Mouse (Mus musculus) hindbrain, embryonic 10.5 days (tissue): ENCODE results near the gene Lingo3. TPM values are rescaled to one million over a fixed set of nuclear protein-coding genes. Genes with fewer than 3 reads are reported as not detected.

Experiments used
- DNase-seq: peaks from one replicate; pipeline ENCODE4 v3.0.0-alpha.2; 2017; ENCODE audit warnings: low spot score
- H3K27ac ChIP-seq: fragments of 300-500 bp; sonication (generic); 2 replicates; pipeline ENCODE4 v1.5.1; 2016; ENCODE audit warnings: mild to moderate bottlenecking, moderate library complexity
- H3K27me3 ChIP-seq: fragments of 300-500 bp; sonication (generic); 2 replicates; pipeline ENCODE4 v1.6.1; 2016; ENCODE audit warnings: mild to moderate bottlenecking; ENCODE audit not compliant: poor library complexity, insufficient read depth, severe bottlenecking
- H3K36me3 ChIP-seq: fragments of 300-500 bp; sonication (generic); 2 replicates; pipeline ENCODE4 v1.6.1; 2016; ENCODE audit warnings: mild to moderate bottlenecking, moderate library complexity
- H3K4me1 ChIP-seq: fragments of 300-500 bp; sonication (generic); replicated peaks from 2 replicates; pipeline ENCODE4 v1.6.1; 2016; ENCODE audit warnings: mild to moderate bottlenecking
- H3K4me3 ChIP-seq: fragments of 300-500 bp; sonication (generic); 2 replicates; pipeline ENCODE4 v1.5.1; 2016; ENCODE audit warnings: mild to moderate bottlenecking, moderate library complexity
- H3K9me3 ChIP-seq: fragments of 300-500 bp; sonication (generic); 2 replicates; pipeline ENCODE4 v1.6.1; 2016; ENCODE audit warnings: mild to moderate bottlenecking, moderate library complexity
- WGBS: fragments of 180-500 bp; shearing (Covaris S2); methylation state at CpG from one replicate; pipeline ENCODE4 v1.1.7; 2016; 5-methylcytosine and 5-hydroxymethylcytosine counted together
- polyA plus RNA-seq: library from polyadenylated mRNA; unstranded; fragments of >200 nt; fragmentation: Nextera tagmentation; extraction: Ambion mirVana; gene quantifications from 2 replicates; pipeline ENCODE4 v1.2.1, GENCODE M21; 2016

Gene Lingo3
- 0.61 and 0.93 TPM in 2 replicates for polyA plus RNA-seq

DNA sequence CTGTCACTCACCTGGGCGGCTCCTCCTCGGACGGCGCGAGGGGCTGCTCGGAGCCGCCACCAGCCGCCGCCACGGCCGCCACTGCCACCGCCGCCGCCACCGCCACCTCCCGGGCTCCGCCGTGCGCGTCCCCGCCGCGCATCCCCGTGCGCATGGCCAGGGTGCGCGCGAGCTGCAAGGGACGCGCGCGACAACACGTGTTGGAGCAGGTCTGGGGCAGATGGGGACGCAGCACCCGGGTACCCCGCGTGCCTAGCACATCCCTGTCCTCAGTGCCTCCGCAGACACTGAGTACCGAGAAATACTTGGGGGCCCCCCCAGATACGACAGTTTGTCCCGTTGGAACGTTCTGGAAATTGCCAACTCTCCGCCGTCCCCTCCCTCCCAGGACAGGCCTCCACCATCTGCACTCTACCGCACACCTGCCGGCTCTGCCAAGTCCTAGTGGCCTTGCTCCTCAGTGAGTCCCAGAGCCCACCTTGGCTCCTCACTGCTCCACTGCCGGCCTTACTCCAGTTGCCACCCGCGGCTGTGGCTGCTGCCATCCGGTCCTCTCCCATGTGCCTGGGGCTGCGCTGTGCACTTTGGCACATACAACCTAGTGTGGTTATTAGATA, at the start of gene Lingo3:
Gene Lingo3 (minus strand): TSS at position 109 of the 617 bp plus-strand sequence.
- Histone ChIP-seq H3K9me3 (no peaks in the 10 kb centered on the region), H3K27ac (peak within 1 kb of the TSS; percentile 77), H3K27me3 (peaks cover 61% of the 10 kb centered on the region), H3K4me1 (peaks cover 55% of the 10 kb centered on the region), H3K4me3 (peak within 1 kb of the TSS; percentile 56), H3K36me3 (no peaks in the 10 kb centered on the region)
- no peak for DNase-seq
- 4% methylated on average over 51 of the region's 51 CpGs for WGBS

DNA sequence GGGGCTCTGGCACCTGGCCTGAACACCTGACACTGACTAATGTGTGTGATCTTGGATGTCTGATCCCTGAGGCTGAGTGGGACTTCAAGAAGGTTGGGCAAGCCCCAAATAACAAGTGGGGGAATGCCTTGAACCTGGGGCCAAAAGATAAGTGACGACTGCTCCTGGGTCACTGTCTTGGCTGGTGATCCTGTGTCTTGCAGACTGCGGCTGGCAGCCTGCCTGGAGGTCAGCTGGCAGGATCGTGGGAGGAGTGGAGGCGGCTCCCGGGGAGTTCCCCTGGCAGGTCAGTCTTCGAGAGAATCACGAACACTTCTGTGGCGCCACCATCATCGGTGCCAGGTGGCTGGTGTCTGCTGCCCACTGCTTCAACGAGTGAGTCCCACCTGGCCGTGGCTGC, 43.3 kb upstream of the Lingo3 start:
- no peaks in the 10 kb centered on the region for H3K36me3 ChIP-seq
- H3K4me3 ChIP-seq, result no peak overlapping the region
- peaks cover 36% of the 10 kb centered on the region for H3K27me3 ChIP-seq
- peaks cover 4% of the 10 kb centered on the region for H3K9me3 ChIP-seq
- H3K27ac ChIP-seq, result no peak overlapping the region
- 79% methylated on average over 11 of the region's 11 CpGs for WGBS
- DNase-seq, result no peak
- peaks cover 5% of the 10 kb centered on the region; the same call in 1 of the 2 replicates for H3K4me1 ChIP-seq

DNA sequence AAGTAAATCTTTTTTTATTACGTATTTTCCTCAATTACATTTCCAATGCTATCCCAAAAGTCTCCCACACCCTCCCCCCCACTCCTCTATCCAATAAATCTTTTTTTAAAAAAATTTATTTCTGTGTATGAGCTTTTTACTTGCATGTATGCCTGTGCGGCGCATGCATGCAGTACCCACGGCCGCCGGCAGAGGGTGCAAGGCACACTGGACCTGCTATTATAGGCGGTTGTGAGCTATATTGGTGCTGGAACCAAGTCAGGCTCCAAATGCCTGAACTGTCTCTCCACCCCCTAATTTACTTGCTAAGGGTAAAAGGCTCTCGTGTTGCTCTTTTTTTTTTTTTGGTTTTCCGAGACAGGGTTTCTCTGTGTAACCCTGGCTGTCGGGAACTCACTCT, 37.5 kb upstream of the Lingo3 start:
- H3K4me1 ChIP-seq, result peaks cover 9% of the 10 kb centered on the region
- 24% methylated on average over 10 of the region's 10 CpGs for WGBS

DNA sequence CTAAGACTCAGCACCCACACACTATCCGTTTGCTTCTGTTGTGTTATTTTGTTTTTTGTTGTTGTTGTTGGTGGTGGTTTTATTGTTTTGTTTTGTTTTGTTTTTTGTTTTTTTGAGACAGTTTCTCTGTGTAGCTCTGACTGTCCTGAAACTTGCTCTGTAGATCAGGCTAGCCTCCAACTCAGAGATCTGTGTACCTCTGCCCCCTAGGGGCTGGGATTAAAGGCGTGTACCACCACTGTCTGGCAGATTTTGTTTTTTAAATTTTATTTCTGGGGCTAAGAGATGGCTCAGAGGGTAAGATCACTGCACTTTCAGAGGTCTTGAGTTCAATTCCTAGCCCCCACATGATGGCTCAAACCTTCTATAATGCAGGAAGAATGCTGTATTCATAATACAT, 37.1 kb upstream of the Lingo3 start:
- Histone ChIP-seq H3K4me3 (no peak overlapping the region), H3K36me3 (no peaks in the 10 kb centered on the region), H3K27ac (no peak overlapping the region), H3K9me3 (no peaks in the 10 kb centered on the region), H3K4me1 (peaks cover 12% of the 10 kb centered on the region), H3K27me3 (no peaks in the 10 kb centered on the region; the same call in 1 of the 2 replicates)
- DNase-seq, result no peak
- WGBS, result 71% methylated on average over 2 of the region's 2 CpGs

More for the DNA sequence above, 37.5 kb upstream of the Lingo3 start:
- H3K4me3 ChIP-seq, result no peak overlapping the region
- H3K27ac ChIP-seq, result no peak overlapping the region
- no peaks in the 10 kb centered on the region; the same call in 1 of the 2 replicates for H3K27me3 ChIP-seq
- no peaks in the 10 kb centered on the region for H3K9me3 ChIP-seq
- DNase-seq, result peak; percentile 79
- no peaks in the 10 kb centered on the region for H3K36me3 ChIP-seq

DNA sequence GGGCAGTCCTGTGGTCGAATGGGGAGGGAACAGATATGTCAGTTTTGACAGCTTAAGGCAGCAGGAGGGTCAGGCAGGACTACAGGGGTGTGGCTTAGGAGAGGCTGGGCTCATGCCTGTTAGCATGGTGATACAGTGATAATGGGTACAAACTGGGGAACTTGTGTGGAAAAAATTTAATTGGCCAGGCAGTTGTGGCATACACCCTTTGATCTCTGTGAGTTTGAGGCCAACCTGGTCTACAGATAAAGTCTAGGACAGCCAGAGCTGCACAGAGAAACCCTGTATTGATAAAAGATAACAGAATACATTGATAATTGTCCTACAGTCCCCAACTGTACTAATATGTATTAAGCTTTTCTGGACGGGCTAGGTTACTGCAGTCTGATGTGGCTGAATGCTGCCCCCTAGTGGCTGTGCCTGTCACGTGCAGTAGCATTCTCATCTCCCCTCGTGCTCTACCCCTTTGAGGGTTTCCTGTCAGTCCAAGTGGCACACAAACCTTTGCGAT, 36.3 kb upstream of the Lingo3 start:
- no peaks in the 10 kb centered on the region; the same call in 1 of the 2 replicates for H3K27me3 ChIP-seq
- WGBS, result 19% methylated on average over 5 of the region's 5 CpGs
- peaks cover 12% of the 10 kb centered on the region for H3K4me1 ChIP-seq
- H3K9me3 ChIP-seq, result no peaks in the 10 kb centered on the region
- no peaks in the 10 kb centered on the region for H3K36me3 ChIP-seq
- DNase-seq, result peak; percentile 69
- H3K4me3 ChIP-seq, result no peak overlapping the region
- H3K27ac ChIP-seq, result no peak overlapping the region

DNA sequence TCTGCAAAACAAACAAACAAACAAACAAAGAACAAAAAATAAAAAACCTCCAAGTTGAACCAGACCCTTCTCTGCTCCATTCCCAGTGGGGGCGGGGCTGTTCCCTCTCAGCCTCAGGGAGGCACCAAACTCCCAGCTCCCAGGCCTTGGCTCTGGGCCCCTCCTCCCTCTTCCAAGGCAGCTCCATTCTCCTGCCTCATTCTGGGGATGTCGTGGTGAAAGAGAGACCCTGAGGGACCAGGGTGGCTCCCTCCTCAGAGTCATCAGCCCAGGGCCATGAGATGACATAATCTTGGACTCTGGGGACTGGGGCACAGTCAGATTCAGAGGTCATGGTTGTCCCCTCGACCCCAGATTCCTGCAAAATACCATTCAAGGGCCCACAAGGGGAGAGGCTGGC, 32.8 kb upstream of the Lingo3 start:
- Histone ChIP-seq H3K27ac (no peak overlapping the region), H3K9me3 (no peaks in the 10 kb centered on the region), H3K36me3 (no peaks in the 10 kb centered on the region), H3K4me1 (peaks cover 29% of the 10 kb centered on the region), H3K4me3 (no peak overlapping the region), H3K27me3 (peaks cover 2% of the 10 kb centered on the region)
- 29% methylated on average over 3 of the region's 3 CpGs for WGBS
- no peak for DNase-seq

DNA sequence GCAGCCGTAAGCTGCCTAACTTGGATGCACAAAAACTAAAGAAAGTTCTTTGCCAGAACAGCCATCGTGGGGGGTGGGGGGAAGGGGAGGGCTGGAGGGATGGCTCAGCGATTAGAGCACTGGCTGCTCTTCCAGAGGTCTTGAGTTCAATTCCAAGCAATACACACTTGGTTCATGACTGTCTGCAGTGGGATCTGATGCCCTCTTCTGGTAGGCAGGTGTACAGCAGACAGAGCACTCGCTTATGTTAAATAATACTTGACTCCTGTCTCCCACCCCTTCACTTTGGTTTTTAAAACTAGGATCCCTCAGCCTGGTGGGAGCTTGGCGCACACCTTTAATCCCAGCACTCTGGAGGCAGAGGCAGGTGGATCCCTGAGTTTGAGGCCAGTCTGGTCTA, 32.2 kb upstream of the Lingo3 start:
- DNase-seq, result peak; percentile 64
- Histone ChIP-seq H3K9me3 (no peaks in the 10 kb centered on the region), H3K27me3 (peaks cover 4% of the 10 kb centered on the region), H3K4me3 (no peak overlapping the region), H3K27ac (peak overlapping the region; percentile 42; the same call in 1 of the 2 replicates), H3K4me1 (peaks cover 29% of the 10 kb centered on the region), H3K36me3 (no peaks in the 10 kb centered on the region)
- 29% methylated on average over 5 of the region's 5 CpGs for WGBS

DNA sequence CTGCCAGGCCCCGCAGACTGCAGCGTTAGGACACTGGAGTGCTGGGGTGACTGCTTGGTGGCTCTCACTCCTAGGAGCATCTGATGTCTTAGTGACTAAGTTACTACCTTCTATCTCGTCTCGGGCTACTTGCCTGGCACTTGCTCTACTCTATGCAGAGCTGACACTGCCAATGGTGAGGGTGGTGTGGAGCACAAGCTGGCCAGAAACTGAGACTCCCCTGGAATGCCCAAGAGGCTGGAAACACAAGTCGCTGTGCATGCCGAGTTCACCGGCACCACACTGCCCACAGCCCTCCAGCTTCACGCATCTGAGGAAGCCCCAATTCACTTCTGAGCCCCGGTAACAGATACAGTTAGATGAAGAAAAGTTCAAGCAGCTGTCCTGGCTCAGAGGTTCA, 30.2 kb upstream of the Lingo3 start:
- WGBS, result 80% methylated on average over 9 of the region's 9 CpGs
- no peaks in the 10 kb centered on the region for H3K36me3 ChIP-seq

DNA sequence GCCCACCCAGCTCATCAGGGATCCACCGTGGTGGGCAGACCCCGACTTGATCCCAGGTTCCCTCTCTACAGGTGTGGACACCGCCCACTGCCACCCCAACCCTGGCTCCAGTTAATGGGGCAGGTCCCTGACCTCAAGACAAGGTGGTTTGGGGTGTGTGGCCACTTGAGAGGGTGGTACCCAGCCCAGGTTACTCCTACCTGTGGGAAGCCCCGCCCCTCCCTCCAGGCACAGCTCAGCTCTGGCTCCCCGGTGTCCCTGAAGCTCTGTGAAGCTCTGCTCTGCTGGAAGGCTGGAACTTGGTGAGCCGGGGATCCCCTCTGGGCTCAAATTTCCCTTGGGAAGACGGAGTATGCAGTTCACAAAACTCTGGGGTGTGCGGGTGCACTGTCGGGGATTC, 27.7 kb upstream of the Lingo3 start, which contains the start of gene Tmprss9:
Gene Tmprss9 (plus strand): TSS at position 268 of the 400 bp plus-strand sequence.
- 33% methylated on average over 9 of the region's 9 CpGs for WGBS
- Histone ChIP-seq H3K4me3 (no peak within 1 kb of the TSS), H3K9me3 (no peaks in the 10 kb centered on the region), H3K4me1 (peaks cover 23% of the 10 kb centered on the region), H3K27ac (0 out of 2 replicates have a peak within 1 kb of the TSS, but pooled peaks have one; percentile 16), H3K36me3 (peaks cover 23% of the 10 kb centered on the region), H3K27me3 (peaks cover 4% of the 10 kb centered on the region; the same call in 1 of the 2 replicates)
- DNase-seq, result no peak

More for the DNA sequence above, 30.2 kb upstream of the Lingo3 start:
- Histone ChIP-seq H3K4me1 (peaks cover 29% of the 10 kb centered on the region), H3K9me3 (no peaks in the 10 kb centered on the region), H3K4me3 (no peak overlapping the region), H3K27ac (peak overlapping the region; percentile 24; the same call in 1 of the 2 replicates), H3K27me3 (peaks cover 4% of the 10 kb centered on the region)
- no peak for DNase-seq

DNA sequence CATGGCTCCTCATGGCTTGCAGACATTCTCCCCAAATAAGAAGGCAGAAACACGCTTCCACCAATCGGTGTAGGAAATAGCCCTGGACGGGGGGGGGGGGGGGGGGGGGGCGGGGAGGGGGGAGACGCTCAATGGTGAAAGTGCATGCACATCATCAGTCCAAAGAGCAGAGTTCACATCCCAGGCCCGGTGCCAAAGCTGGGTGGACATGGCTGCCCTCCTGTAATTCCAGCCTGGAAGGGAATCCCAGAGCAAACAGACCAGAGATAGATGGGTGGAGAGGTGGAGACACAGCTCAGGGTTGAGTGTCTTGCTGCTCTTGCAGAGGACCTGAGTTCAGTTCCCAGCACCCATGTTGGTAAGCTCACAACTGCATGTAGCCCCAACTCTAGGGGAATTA, 27.2 kb upstream of the Lingo3 start:
- Histone ChIP-seq H3K36me3 (peaks cover 28% of the 10 kb centered on the region), H3K9me3 (no peaks in the 10 kb centered on the region), H3K4me3 (no peak overlapping the region), H3K4me1 (peaks cover 18% of the 10 kb centered on the region), H3K27ac (no peak overlapping the region), H3K27me3 (peaks cover 4% of the 10 kb centered on the region; the same call in 1 of the 2 replicates)
- DNase-seq, result no peak
- 82% methylated on average over 4 of the region's 6 CpGs for WGBS

DNA sequence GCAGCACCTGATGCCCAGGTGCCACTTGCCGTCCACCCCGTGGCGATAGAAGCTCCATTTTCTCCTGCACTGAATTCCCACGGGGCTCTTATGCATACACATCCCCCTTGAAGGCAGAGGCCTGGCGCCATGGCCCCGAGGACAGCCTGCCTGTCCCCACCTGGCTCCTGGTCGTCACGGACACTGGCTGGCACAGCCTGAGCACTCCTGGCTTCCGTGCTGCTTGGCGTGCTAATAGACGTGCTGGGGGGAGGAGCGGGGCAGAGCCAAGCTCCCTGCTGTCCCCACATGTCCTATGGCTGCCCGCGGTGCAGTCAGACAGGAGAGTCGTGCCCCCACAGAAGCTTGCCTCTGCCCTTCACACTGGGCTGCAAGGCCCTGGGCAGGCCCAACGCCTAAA, 20.6 kb upstream of the Lingo3 start:
- WGBS, result 93% methylated on average over 16 of the region's 16 CpGs
- Histone ChIP-seq H3K4me1 (no peaks in the 10 kb centered on the region; the same call in 1 of the 2 replicates), H3K27ac (no peak overlapping the region), H3K9me3 (no peaks in the 10 kb centered on the region), H3K36me3 (peaks cover 83% of the 10 kb centered on the region), H3K4me3 (no peak overlapping the region), H3K27me3 (no peaks in the 10 kb centered on the region)
- DNase-seq, result no peak

DNA sequence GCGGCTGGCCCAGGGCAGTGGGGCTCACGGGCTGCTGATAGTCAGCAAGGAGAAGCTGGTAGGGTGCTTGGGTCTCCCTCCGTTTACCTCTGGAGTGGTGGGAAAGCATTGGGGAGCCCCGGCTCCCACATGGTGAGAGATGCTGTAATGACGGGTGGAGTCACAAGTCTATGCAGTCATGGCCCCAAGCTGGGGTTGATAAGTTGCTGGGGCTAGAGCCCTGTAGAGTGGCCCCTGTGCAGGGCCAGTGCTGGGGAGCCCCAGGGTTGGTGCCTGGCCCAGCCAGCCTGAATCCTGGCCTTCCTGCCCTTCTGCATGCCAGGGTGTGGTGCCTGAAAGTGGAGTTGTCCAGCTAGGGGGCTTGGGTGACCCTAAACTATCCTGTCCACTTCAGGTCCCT, 18.5 kb upstream of the Lingo3 start:
- no peak overlapping the region for H3K27ac ChIP-seq
- H3K36me3 ChIP-seq, result peaks cover 67% of the 10 kb centered on the region
- H3K27me3 ChIP-seq, result no peaks in the 10 kb centered on the region
- H3K4me3 ChIP-seq, result no peak overlapping the region
- H3K4me1 ChIP-seq, result peaks cover 17% of the 10 kb centered on the region
- no peak for DNase-seq
- WGBS, result 85% methylated on average over 5 of the region's 5 CpGs
- H3K9me3 ChIP-seq, result no peaks in the 10 kb centered on the region

DNA sequence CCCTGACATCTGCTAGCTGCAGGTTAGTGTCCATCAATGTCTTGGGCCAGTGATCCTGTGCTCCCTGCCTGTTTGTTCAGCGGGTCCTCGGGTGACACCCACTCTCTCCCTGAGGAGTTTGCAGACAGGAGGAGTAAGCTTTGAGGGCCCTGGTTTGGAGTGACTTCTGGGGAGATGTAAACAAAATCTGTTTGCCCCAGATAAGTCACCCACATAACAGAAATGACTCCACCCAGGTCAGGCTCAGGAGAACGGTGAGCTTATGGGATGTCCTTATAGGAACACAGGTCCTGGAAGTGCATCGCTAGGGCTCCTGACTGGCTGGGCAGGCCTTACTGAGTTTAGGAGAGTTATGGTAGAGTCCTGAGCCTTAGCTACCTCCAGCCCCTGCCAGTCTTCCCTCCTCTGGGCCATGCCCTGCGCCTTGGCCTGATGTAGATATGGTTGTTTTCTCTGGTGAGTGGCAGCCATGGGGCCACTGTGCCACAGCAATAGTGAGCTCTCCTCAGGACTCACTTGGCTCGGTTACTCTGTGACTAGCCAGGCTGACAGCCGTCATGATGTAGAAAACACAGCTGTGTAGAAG, 14.6 kb upstream of the Lingo3 start:
- Histone ChIP-seq H3K9me3 (no peaks in the 10 kb centered on the region), H3K36me3 (peaks cover 32% of the 10 kb centered on the region), H3K27ac (peak overlapping the region; percentile 92; the same call in 1 of the 2 replicates), H3K4me1 (peaks cover 50% of the 10 kb centered on the region), H3K4me3 (peak overlapping the region; percentile 79), H3K27me3 (no peaks in the 10 kb centered on the region)
- DNase-seq, result no peak
- 79% methylated on average over 7 of the region's 7 CpGs for WGBS
